Mouse (Mus musculus) lung, postnatal 0 days (tissue): ENCODE results near the gene Gm3424.
"Not testable (repeated sequence)": the region's sequence is repeated elsewhere in the genome, so short reads cannot be mapped to it uniquely, and the experiment has no call there.

Experiments used
- CTCF ChIP-seq: IDR thresholded peaks from 2 replicates; pipeline ENCODE4 v1.5.1; 2016; ENCODE audit warnings: antibody characterized with exemption, mild to moderate bottlenecking
- EP300 ChIP-seq: IDR thresholded peaks from 2 replicates; pipeline ENCODE4 v1.6.1; 2016; ENCODE audit warnings: antibody characterized with exemption, mild to moderate bottlenecking, control low read depth

DNA sequence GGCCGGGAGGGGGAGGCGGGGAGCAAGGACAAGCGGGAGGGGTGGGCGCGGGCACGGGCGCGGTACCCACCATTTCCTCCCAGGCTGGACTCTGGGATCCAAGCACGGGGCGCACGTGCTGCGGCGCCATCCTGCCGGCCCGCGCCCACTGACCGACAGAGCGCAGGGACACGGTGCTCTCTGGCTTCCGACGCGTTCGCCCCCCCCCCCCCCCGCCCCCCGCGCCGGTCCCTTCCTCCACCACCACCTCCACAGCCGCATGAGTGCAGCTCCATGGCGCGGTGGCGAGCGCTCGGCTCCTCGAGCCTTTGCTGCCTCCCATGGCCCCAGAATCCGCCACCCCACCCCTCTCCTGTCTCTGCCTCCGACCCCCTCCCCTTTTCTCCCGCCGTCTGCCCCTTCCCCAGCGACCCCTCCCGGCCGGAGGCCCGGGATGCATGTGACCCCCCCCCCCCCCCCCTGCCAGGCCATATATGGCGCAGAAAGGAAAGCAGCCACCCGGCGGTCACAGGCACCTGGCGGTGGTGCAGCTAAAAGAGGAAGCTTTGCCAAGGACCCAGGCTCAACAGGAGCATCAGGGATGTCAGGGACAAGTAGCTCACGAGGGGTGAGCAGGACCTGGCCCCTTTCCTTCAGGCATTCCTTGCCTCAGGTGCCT, 17.3 kb downstream of the Gm3424 start:
- not testable (repeated sequence) for TF ChIP-seq CTCF, EP300
